Mouse (Mus musculus) kidney, adult 9 months (tissue): ENCODE measurements around the gene Tmcc2.

Experiments used
- DNase-seq: peaks from one replicate; pipeline ENCODE4 v3.0.0; 2022

Gene Tmcc2

DNA sequence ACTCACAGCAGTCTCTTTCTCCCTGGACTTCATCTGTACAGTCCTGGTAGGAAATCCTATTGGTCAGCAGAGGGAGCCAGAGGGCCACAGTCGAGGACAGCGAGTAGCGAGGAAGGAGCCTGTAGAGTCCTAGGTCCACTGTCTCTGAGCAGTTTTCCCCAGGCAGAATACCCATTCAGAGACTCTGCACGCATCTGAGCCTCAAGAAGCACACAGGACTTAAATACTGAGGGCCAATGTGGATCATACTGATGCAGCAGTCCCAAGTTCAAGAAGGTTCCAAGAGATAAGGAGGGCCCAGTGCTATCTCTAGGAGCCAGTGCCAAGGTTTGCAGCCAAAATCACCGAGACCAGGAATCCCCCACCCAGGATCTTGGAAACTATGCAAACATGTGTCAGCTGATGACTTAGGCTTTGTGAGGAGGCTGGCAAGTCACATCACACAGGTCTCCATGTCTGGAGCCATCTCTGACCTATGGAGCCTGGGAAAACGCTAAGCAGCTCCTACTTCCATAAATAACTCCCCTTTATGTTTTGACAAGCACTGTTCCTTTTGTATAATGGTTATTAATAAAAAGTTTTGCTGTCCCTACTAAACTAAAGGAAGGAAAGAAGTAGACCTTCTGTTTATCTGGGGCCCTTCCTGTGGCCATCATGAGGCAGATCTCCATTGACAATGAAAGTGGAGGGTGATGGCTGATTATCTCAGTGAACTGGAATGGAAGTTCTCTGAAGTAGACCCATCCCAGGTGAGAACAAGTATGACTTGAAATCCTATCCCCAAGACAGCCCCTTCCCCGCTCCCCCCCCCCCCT is 23.2 kb downstream of the Tmcc2 start:
- peak; percentile 92 for DNase-seq

GRCm38 (mm10) chr1:132366937-132367336 is 24.1 kb downstream of the Tmcc2 start:
- DNase-seq: no peak

GRCm38 (mm10) chr1:132366235-132366634 is 24.8 kb downstream of the Tmcc2 start:
- DNase-seq: no peak

GRCm38 (mm10) chr1:132365645-132366044 is 25.4 kb downstream of the Tmcc2 start:
- no peak for DNase-seq

GRCm38 (mm10) chr1:132364896-132365557 is 26.1 kb downstream of the Tmcc2 start:
- no peak for DNase-seq

DNA sequence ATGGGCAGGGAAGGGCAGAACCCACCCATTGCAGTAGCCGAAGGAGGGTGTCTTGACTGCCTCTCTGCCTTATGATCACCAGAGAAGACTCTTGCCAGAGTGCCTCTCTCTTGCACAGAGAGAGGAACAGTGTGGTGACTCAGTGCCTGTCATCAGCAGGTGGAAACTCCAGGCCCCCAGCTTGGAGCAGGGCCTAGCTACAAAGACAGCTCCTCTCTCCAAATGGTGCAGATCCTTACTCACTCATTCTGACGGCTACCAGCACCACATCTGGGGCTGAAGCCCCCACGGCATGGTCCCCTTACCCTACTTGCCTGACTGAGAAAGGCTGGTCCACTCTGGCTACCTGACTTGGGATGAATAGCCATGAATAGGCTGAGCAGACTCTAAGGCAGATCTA is 26.7 kb downstream of the Tmcc2 start:
- DNase-seq: no peak

GRCm38 (mm10) chr1:132361959-132362358 is 29.1 kb downstream of the Tmcc2 start:
- DNase-seq: no peak

GRCm38 (mm10) chr1:132356841-132357240 is 34.2 kb downstream of the Tmcc2 start:
- DNase-seq: no peak

- DNase-seq: peak; percentile 95
Observed at GRCm38 (mm10) chr1:132355841-132356242, 35.2 kb downstream of the Tmcc2 start.

DNA sequence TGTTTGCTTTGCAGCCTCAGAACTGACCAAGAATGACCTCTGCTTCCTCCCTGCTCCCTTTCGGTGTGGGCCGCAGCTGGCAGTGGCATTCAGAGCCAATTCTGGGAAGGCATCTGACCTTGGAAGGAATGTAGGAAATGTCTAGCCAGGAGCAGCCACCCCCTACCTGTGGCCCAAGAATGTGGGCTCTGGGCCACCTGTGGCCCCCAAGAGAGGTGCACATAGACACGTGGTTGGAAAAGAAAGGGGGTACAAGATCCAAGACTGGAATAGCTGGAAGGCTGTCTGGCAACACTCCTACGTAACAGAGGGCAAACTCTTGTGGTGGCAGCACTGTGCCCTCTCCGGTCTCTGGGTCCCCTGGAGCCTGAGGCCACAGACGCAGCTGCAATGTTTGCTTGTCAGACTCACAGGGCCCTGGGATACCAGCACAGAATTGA is 35.9 kb downstream of the Tmcc2 start:
- DNase-seq: peak; percentile 96

- no peak for DNase-seq
Observed at GRCm38 (mm10) chr1:132354234-132354633, 36.8 kb downstream of the Tmcc2 start.

DNA sequence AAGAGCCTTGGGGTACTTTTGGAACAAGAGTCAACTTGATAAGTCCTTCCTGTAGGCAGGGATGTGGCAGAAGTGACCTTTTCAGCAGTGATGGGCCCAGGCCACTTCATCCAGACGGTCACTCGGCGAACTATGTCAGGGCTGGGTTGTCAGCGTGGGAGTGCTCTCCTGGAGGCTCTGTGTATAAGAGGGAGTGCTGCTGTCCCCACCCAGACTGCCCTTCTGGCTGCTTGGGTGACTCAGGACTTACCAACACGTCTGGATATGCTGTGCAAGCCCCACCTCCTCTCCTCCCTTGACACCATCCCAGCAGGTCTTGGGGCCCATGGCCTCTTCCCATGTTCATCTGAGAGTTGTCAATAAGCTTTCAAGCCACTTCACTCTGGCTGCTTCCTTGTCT is 37.7 kb downstream of the Tmcc2 start:
- no peak for DNase-seq

DNA sequence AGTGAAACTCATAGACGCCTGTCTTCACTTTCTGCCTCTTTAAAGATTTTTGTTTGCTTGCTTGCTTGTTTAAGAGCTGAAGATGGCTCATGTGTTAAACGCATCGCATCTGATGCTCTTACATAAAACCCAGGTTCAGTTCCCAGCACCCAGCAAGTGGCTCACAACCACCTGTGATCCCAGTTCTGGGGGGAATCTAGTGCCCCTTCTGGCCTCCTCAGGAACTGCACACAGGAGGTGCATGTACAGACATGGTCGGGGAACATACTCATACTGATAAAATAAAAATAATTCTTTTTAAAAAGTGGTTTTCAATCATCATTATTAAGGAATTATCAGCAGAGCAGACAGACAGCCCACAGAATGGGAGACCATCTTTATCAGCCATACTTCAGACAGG is 40.0 kb downstream of the Tmcc2 start:
- no peak for DNase-seq

DNA sequence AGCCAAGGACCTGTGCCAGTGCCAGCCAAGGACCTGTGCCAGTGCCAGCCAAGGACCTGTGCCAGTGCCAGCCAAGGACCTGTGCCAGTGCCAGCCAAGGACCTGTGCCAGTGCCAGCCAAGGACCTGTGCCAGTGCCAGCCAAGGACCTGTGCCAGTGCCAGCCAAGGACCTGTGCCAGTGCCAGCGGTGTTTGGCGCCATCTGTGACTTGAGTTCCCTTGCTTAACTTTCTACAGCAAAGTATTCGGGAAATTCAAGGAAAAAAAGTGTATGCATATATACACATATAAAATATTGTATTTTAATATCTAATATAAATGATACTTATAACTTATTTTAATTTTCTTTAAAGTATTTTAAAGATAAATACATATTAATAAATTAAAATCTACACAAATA is 41.5 kb downstream of the Tmcc2 start:
- DNase-seq: peak; percentile 64

DNA sequence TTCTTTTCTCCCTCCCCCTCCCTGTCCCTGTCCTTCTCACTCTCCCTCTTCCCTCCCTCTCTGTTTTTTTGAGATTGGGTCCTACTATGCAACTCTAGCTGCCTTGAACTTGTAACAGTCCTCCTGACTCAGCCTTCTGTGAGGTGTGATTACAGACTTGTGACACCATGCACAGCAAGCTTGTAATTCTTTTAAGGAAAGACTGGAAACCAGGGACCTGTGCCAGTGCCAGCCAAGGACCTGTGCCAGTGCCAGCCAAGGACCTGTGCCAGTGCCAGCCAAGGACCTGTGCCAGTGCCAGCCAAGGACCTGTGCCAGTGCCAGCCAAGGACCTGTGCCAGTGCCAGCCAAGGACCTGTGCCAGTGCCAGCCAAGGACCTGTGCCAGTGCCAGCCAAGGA is 42.0 kb downstream of the Tmcc2 start:
- peak; percentile 70 for DNase-seq

DNA sequence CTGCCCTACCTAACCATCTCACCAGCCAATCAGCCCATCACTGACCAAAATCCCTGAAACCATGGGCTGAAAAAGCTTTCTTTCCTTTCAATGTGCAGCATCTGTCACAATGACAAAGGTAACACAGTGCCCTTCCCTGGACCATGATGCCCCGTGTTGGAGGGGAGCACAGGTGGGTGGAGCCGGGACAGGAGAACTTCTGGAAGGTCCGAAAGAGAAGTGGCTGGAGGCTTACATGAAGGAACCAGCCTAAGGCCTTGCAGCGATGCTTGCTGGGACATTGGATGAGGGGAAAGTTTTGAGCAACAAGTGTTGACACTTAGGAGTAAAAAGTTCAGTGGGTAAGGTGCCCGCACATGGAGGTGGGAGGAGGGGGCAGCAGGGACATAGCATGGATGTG is 42.7 kb downstream of the Tmcc2 start:
- DNase-seq: no peak

GRCm38 (mm10) chr1:132346951-132347350 is 44.1 kb downstream of the Tmcc2 start:
- peak; percentile 13 for DNase-seq

DNA sequence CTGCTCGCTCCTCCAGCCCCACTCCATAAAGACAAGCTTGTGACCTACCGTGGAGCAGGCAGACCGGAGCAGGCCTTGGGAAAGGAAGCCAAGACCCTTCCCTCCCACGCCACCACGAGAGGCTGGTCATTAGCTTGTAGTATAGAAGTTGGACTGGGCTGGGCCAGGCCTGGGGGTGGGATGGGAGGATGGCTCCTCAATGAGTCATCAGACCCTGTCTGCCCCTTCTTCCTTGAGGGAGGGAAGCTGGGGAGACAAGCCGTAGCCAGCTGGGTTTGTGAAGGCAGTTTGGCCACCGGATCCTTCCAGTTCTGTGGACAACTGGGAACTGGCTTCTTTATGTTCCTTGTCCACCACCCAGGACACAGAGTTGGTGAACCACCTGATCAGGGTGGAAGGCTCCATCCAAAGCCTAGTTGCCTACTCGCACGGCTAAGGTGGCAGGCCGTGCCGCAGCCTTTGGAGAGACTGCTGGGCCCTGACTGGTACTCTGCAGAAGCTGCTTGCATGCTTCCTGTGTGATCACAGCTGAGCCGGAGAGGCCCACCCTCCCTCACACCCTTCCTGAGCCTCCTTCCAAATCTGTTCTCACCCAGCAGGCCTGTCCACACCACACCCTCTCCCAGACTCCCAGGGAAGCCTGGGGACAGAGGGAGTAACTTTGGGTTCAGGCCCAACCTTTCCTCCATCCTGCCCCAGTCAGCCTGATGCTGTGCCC is 44.8 kb downstream of the Tmcc2 start:
- DNase-seq: peak; percentile 33

GRCm38 (mm10) chr1:132345514-132345913 is 45.6 kb downstream of the Tmcc2 start:
- DNase-seq: peak; percentile 23

DNA sequence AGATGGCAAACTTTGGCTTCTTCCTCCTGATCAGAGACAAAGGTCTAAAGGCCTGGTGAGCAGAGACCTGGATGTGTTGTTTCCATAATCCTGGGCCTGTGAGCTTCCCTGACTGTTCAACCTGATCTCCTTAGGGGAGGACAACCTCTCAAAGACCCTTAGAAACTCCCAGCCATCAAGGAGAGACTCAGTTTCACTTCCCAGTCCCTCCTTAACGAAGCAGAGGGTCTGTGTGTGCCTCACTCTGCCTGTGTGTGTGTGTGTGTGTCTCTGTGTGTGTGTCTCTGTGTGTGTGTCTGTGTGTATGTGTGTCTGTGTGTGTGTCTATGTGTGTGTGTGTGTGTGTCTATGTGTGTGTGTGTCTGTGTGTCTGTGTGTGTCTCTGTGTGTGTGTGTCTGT is 47.4 kb downstream of the Tmcc2 start:
- DNase-seq: no peak

GRCm38 (mm10) chr1:132343191-132343590 is 47.9 kb downstream of the Tmcc2 start:
- peak; percentile 30 for DNase-seq

- peak; percentile 25 for DNase-seq
Observed at GRCm38 (mm10) chr1:132342518-132342917, 48.6 kb downstream of the Tmcc2 start.

DNA sequence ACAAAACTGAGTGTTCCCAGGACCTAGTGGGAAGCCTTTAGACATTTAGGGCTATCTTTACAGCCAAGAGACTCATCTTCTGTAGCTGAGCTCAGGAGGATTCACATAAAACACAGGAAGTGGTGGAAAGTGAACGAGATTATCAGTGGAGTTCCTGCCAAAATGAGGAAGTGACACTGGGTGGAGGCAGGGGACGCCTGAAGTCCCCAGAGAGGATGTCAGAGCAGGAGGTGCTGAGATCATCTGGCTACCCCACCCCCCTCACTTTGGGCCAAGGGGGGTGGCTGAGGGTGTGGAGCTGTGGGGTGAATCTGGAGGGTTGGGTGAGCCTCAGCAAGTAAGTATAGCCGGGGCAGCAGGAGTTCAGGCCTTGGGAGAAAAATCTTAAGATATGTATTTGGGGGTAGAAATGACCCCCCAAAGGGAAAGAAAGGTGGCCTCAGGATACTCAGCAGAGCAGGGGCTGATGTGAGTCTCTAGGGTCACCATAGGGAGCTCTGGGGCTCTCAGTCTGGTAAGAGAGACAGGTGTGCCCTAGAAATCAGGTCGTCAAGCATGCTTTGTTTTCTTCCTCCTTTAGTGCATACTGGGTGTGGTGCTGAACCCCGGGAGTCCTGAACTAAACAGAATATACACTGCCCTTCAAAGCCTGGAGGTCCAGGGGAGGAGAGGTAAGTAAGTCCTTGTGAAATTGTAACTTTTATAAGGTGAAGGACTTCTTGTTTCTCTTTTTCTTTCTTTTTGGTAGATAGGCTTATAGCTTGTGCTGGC is 49.2 kb downstream of the Tmcc2 start:
- DNase-seq: peak; percentile 82
